Mouse (Mus musculus): ENCODE results near the gene Rab19. TPM values are rescaled to one million over a fixed set of nuclear protein-coding genes. Genes with fewer than 3 reads are reported as not detected.
A peak's percentile ranks its signal among the peaks of the same experiment; 100 is the strongest.
"Not testable (repeated sequence)": the region's sequence is repeated elsewhere in the genome, so short reads cannot be mapped to it uniquely, and the experiment has no call there.

Rab19 gene
- polyA plus RNA-seq, 1 experiment, result 13.2 TPM

DNA sequence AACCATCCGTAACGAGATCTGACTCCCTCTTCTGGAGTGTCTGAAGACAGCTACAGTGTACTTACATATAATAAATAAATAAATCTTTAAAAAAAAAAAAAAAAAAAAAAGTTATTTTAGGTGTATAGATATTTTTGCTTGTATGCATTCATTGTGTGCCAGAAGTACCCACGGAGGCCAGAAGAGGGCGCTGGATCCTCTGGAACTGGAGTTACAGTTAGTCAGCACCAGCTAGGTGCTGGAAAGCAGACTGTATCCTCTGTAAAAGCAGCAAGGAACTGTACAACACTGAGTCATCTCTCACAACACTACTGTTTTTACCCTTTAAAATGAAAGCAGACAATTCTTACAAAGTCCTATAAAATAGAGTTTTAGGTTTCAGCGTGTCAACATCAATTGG, 34.8 kb downstream of the Rab19 start:
- H3K4me1 ChIP-seq (replicated peaks; ENCODE audit: control insufficient read depth, insufficient read depth, low read length), result no peaks in the 10 kb centered on the region; the same call in 1 of the 2 replicates
- whole genome bisulfite sequencing, result 64% methylated on average over 3 of the region's 5 CpGs
- DNase-seq, result peak; percentile 80
- H3K27ac ChIP-seq (ENCODE audit: control insufficient read depth, insufficient read depth, low read length), result no peak overlapping the region
- no peak overlapping the region for H3K4me3 ChIP-seq (ENCODE audit: control insufficient read depth, insufficient read depth, low read length)
- H3K27me3 ChIP-seq (ENCODE audit: control insufficient read depth, insufficient read depth, low read length), result no peaks in the 10 kb centered on the region
- TF ChIP-seq POLR2A (IDR thresholded peaks at IDR 0.05; ENCODE audit: control insufficient read depth, extremely low read depth, insufficient read depth, low read length, poor library complexity) (no peak), CTCF (IDR thresholded peaks at IDR 0.05; ENCODE audit: borderline replicate concordance, control insufficient read depth, extremely low read depth, insufficient read depth, low read length, poor library complexity) (no peak)
- no peaks in the 10 kb centered on the region for H3K36me3 ChIP-seq (ENCODE audit: control insufficient read depth, insufficient read depth, low read length)

DNA sequence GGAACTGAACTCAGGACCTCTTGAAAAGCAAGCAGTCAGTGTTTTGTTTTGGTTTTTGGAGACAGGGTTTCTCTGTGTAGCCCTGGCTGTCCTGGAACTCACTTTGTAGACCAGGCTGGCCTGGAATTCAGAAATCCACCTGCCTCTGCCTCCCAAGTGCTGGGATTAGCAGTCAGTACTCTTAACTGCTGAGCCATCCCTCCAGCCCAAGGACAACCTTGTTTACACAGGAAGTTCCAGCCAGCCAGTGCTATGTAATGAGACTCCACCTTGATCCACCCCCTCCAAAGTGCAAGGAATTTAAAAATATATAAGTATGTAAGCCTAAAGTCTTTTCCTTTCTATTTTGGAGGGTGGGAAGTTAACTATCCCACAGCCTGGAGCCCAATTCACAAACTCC, 35.7 kb downstream of the Rab19 start:
- not testable (repeated sequence) for H3K27ac ChIP-seq (ENCODE audit: control insufficient read depth, insufficient read depth, low read length); DNase-seq; H3K4me3 ChIP-seq (ENCODE audit: control insufficient read depth, insufficient read depth, low read length); H3K36me3 ChIP-seq (ENCODE audit: control insufficient read depth, insufficient read depth, low read length); H3K27me3 ChIP-seq (ENCODE audit: control insufficient read depth, insufficient read depth, low read length); H3K4me1 ChIP-seq (replicated peaks; ENCODE audit: control insufficient read depth, insufficient read depth, low read length)

GRCm38 (mm10) chr6:39419386-39419850, 38.4 kb downstream of the Rab19 start:
- Histone ChIP-seq H3K4me3 (ENCODE audit: control insufficient read depth, insufficient read depth, low read length) (peak overlapping the region; percentile 95), H3K27me3 (ENCODE audit: control insufficient read depth, insufficient read depth, low read length) (no peaks in the 10 kb centered on the region), H3K4me1 (replicated peaks; ENCODE audit: control insufficient read depth, insufficient read depth, low read length) (no peaks in the 10 kb centered on the region; the same call in 1 of the 2 replicates), H3K36me3 (ENCODE audit: control insufficient read depth, insufficient read depth, low read length) (no peaks in the 10 kb centered on the region), H3K27ac (ENCODE audit: control insufficient read depth, insufficient read depth, low read length) (no peak overlapping the region)
- DNase-seq, result no peak
- TF ChIP-seq POLR2A (IDR thresholded peaks at IDR 0.05; ENCODE audit: control insufficient read depth, extremely low read depth, insufficient read depth, low read length, poor library complexity), result no peak
- no peak for TF ChIP-seq CTCF (IDR thresholded peaks at IDR 0.05; ENCODE audit: borderline replicate concordance, control insufficient read depth, extremely low read depth, insufficient read depth, low read length, poor library complexity)
- 1% methylated on average over 43 of the region's 43 CpGs for WGBS

- no peaks in the 10 kb centered on the region; the same call in 1 of the 2 replicates for H3K4me1 ChIP-seq (replicated peaks; ENCODE audit: control insufficient read depth, insufficient read depth, low read length)
- 1% methylated on average over 80 of the region's 82 CpGs for WGBS
- DNase-seq, result peak; percentile 82
- no peaks in the 10 kb centered on the region for H3K36me3 ChIP-seq (ENCODE audit: control insufficient read depth, insufficient read depth, low read length)
- H3K27me3 ChIP-seq (ENCODE audit: control insufficient read depth, insufficient read depth, low read length), result no peaks in the 10 kb centered on the region
- peak; percentile 52; the same call in 1 of the 2 replicates for TF ChIP-seq POLR2A (IDR thresholded peaks at IDR 0.05; ENCODE audit: control insufficient read depth, extremely low read depth, insufficient read depth, low read length, poor library complexity)
- TF ChIP-seq CTCF (IDR thresholded peaks at IDR 0.05; ENCODE audit: borderline replicate concordance, control insufficient read depth, extremely low read depth, insufficient read depth, low read length, poor library complexity), result no peak
- no peak within 1 kb of the TSS for H3K27ac ChIP-seq (ENCODE audit: control insufficient read depth, insufficient read depth, low read length)
- H3K4me3 ChIP-seq (ENCODE audit: control insufficient read depth, insufficient read depth, low read length), result peak within 1 kb of the TSS; percentile 95
These were observed 39.1 kb downstream of the Rab19 start, which contains the start of gene Mkrn1 for GRCm38 (mm10) chr6:39419851-39420721. TSS of gene Mkrn1 (minus strand) at chr6:39420462.

GRCm38 (mm10) chr6:39420867-39421266, 39.9 kb downstream of the Rab19 start:
- TF ChIP-seq POLR2A (IDR thresholded peaks at IDR 0.05; ENCODE audit: control insufficient read depth, extremely low read depth, insufficient read depth, low read length, poor library complexity), result no peak
- TF ChIP-seq CTCF (IDR thresholded peaks at IDR 0.05; ENCODE audit: borderline replicate concordance, control insufficient read depth, extremely low read depth, insufficient read depth, low read length, poor library complexity), result no peak
- DNase-seq, result no peak
- H3K4me3 ChIP-seq (ENCODE audit: control insufficient read depth, insufficient read depth, low read length), result no peak overlapping the region
- H3K27ac ChIP-seq (ENCODE audit: control insufficient read depth, insufficient read depth, low read length), result no peak overlapping the region
- no peaks in the 10 kb centered on the region; the same call in 1 of the 2 replicates for H3K4me1 ChIP-seq (replicated peaks; ENCODE audit: control insufficient read depth, insufficient read depth, low read length)
- H3K27me3 ChIP-seq (ENCODE audit: control insufficient read depth, insufficient read depth, low read length), result no peaks in the 10 kb centered on the region
- WGBS, result 89% methylated on average over 4 of the region's 4 CpGs
- H3K36me3 ChIP-seq (ENCODE audit: control insufficient read depth, insufficient read depth, low read length), result no peaks in the 10 kb centered on the region

DNA sequence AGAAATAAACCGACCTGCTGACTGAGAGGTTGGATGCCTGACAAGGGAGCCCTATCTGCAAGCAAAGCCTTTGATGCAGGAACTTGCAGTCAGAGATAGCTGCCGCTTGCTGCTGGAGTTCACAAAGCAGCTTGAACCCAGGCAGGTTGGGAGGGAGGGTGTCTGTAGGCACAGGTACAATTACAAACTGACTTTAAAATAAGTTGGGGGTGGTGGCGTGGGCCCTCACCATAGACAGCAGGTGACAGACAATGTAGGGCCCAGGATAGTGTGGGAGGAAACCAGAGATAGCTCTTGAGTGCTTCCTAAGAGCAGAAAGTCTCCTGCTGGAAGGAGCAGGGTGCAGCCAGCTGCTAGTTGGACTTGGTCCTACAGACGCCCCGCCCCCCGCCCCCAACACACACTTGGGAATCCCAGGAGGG, 42.2 kb downstream of the Rab19 start:
- no peak overlapping the region for H3K27ac ChIP-seq (ENCODE audit: control insufficient read depth, insufficient read depth, low read length)
- DNase-seq, result no peak
- no peaks in the 10 kb centered on the region for H3K36me3 ChIP-seq (ENCODE audit: control insufficient read depth, insufficient read depth, low read length)
- WGBS, result 86% methylated on average over 6 of the region's 6 CpGs
- no peak overlapping the region for H3K4me3 ChIP-seq (ENCODE audit: control insufficient read depth, insufficient read depth, low read length)
- H3K27me3 ChIP-seq (ENCODE audit: control insufficient read depth, insufficient read depth, low read length), result no peaks in the 10 kb centered on the region
- H3K4me1 ChIP-seq (replicated peaks; ENCODE audit: control insufficient read depth, insufficient read depth, low read length), result no peaks in the 10 kb centered on the region; the same call in 1 of the 2 replicates
- no peak for TF ChIP-seq POLR2A (IDR thresholded peaks at IDR 0.05; ENCODE audit: control insufficient read depth, extremely low read depth, insufficient read depth, low read length, poor library complexity)
- TF ChIP-seq CTCF (IDR thresholded peaks at IDR 0.05; ENCODE audit: borderline replicate concordance, control insufficient read depth, extremely low read depth, insufficient read depth, low read length, poor library complexity), result no peak

Measured in thymus, adult 2 months (tissue).